1 mouse cellular context compared by ENCODE assay signal in the genomic region with DNA sequence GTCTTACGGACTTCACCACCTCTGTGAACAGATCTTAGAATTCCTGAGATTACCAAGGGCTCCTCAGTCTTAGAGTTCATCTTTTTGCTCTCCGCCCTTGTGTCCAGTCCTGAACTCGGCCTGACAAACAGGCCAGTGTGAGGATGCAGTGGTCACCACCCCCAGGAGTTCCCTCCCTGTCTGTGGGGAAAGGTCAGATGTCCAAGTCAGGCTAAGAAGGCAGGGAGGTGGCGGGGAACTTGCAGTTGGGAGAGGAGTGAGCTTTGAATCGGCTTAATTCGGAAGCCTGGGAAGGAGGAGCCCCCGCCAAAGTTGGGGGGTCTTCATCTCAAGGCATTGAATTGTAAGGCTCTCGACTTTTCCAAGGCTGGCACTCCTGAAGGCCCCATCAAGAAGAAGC.
TF ChIP-seq lines count a peak whose summit lies in the region.

No protein-coding gene starts in this region.

TF ChIP-seq in myocyte, 11 proteins besides CTCF, POLR2A, EP300 and RAD21 (continued from another document):
- TF ChIP-seq MYOD1 (IDR thresholded peaks at IDR 0.05; ENCODE audit: control insufficient read depth in 1 of 3, insufficient read length in 2 of 3, low read depth in 2 of 3) (no peak), E2F4 (IDR thresholded peaks at IDR 0.05; ENCODE audit: insufficient read depth) (no peak)
